Mouse (Mus musculus): ENCODE measurements around the gene Pdp2.

GRCm38 (mm10) chr8:104584522-104584921 is 6.7 kb upstream of the Pdp2 start:
- TF ChIP-seq CTCF (IDR thresholded peaks at IDR 0.05; ENCODE audit: control insufficient read depth, insufficient read depth, insufficient read length) (no peak), MAX (IDR thresholded peaks at IDR 0.05) (no peak), CEBPB (IDR thresholded peaks at IDR 0.05; ENCODE audit: low read depth) (no peak)

Measured in C2C12 (cell line).